Mouse (Mus musculus): ENCODE measurements around the gene Psmb11.
"Not testable (repeated sequence)": the region's sequence is repeated elsewhere in the genome, so short reads cannot be mapped to it uniquely, and the experiment has no call there.

Gene Psmb11

GRCm38 (mm10) chr14:54603686-54604085 is 17.5 kb upstream of the Psmb11 start:
- DNase-seq = no peak

DNA sequence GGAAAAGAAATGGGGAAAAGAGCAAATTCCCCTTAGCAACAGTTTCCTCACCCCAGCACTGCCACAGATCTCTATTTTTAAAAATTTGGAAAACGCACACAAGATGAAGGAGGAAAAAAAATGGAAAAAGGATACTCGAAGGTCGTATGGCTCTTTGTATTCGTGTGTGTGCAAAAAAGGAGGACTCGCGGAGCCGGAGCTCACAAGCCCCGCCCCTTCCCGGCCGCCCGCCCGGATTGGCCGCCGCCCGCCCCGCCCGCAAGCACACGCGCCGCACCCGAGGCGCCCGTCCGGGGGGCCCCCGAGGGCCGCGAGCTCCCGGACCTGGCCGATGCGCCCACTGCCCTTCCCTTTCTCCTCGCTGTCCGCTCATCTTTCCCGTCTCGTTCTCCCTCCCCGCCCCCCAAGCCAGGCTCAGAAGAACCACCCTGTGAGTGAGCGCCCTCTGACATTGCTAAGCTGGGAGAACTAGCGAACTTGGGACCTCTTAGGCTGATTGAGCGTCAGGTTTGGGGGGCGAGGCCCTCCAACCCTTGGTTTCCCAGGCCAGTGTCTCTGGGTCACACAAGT is 15.4 kb upstream of the Psmb11 start, which contains the start of gene 4931414P19Rik:
Gene 4931414P19Rik (minus strand): TSS at position 242 of the 570 bp plus-strand sequence.
- peak; percentile 95 for DNase-seq

GRCm38 (mm10) chr14:54607226-54607625 is 14.0 kb upstream of the Psmb11 start:
- DNase-seq = no peak

- no peak for DNase-seq
These were observed 12.0 kb upstream of the Psmb11 start for GRCm38 (mm10) chr14:54609245-54609644.

DNA sequence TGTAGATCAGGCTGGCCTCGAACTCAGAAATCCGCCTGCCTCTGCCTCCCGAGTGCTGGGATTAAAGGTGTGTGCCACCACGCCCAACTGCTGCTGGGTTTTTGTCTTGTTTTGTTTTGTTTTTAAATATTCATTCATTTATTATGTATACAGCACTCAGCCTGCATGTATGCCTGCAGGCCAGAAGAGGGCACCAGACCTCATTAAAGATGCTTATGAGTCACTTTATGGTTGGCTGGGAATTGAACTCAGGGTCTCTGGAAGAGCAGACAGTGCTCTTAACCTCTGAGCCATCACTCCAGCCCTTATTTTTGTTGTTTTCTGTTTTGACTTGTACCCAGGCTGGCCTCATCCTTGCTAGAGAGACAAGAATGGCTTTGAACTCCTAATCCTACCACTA is 11.3 kb upstream of the Psmb11 start:
- peak; percentile 71 for DNase-seq

DNA sequence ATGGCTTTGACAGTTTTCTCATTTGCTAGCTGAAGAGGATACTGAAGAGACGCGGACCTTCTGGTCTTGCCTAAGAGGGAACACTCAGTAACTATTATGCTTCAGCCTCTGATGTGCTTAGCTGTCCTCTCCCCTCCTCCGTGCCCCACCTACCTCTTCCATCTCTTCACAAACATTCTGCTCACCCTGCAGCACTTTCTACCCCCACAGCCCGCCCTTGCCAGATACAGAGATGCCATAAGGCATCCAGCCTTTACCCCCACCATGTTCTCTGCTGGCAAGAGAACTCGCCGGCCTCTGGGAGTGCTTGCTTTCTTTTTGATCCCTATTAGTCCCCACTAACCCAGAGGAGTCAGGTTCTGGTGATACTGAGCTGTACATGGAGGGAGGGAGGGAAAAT is 10.6 kb upstream of the Psmb11 start:
- DNase-seq = no peak

DNA sequence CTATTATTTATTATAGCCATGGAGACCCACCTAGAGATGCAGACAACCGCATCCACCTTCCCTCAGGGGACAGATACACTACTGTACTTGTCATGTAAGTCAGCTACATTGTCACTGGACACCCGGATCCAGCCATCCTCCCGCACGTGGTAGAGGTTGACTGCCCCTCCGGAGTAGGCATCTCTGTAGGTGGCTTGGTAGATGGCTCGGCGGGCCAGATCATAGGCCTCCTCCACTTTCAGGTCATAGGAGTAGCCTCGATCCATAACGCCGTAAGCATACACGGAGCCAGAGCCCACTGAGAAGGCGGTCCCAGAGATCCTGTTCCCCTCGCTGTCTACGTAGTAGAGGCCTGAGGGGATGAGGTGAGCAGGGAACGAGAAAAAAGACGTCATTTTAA is 7.1 kb upstream of the Psmb11 start:
- not testable (repeated sequence) for DNase-seq

GRCm38 (mm10) chr14:54616226-54616825 is 4.9 kb upstream of the Psmb11 start:
- DNase-seq = no peak

GRCm38 (mm10) chr14:54617152-54617896 is 3.9 kb upstream of the Psmb11 start:
- DNase-seq = peak; percentile 64

- DNase-seq = peak; percentile 91
These were observed 3.3 kb upstream of the Psmb11 start, which contains the start of gene Psmb5 for GRCm38 (mm10) chr14:54617897-54618365. Psmb5 (minus strand) TSS chr14:54618022.

- no peak for DNase-seq
These were observed 2.1 kb downstream of the Psmb11 start for GRCm38 (mm10) chr14:54623334-54623733.

DNA sequence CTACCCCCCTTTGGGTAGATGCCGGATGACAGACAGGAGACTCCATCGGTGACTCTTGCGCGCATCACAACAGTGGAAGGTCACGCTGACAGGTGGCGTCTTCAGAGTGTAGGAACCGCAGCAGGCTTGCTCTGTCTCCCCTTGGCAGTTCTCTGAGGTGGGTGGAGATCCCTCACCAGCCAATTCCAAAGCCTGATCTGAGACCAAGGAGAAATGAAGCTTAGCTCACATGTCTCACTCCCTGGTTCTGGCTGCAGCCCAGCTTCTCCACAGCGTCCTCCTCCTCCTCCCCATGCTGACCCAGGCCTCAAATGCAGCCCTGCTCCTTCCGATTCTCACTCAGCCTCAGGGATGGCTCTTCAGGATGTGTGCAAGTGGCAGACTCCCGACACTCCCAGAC is 3.7 kb downstream of the Psmb11 start:
- DNase-seq = no peak

GRCm38 (mm10) chr14:54628103-54628502 is 6.9 kb downstream of the Psmb11 start:
- DNase-seq = no peak

DNA sequence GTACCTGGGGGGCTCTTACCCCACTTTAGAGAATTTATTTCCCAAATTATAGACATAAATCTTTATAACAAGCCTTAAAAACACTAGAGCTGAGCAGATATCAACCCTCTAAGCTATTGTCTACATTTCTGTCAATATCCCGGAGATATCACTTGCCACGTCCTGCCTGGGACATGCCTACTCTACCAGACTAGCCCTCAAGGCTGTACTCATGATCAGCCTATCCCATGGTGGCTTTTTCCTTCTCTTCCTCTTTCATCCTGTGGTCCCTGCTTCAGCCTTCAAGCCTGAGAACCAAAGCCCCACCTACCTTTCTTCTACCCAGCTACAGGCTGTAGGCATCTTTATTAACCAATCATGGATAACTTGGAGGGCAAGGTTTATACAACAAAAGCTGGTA is 8.6 kb downstream of the Psmb11 start:
- no peak for DNase-seq

- DNase-seq = no peak
These were observed 9.5 kb downstream of the Psmb11 start for GRCm38 (mm10) chr14:54630583-54631239.

DNA sequence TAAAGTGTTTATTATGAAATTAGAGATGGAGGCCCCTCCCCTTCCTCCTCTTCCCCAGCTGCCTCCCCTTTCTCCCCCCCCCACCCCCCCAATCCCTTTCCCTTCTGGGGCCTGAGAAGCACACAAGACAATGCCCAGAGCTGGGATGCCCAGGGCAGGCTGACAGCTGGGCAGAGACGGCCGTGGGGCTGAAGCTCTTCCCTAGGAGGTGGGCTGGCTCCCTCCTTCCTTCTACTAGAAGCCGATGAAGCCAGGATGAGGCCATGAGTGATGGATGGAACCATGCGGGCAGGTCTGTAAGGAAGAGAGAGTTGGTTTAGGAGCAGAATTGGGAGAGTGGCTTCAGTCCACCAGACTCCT is 10.0 kb downstream of the Psmb11 start:
- no peak for DNase-seq

DNA sequence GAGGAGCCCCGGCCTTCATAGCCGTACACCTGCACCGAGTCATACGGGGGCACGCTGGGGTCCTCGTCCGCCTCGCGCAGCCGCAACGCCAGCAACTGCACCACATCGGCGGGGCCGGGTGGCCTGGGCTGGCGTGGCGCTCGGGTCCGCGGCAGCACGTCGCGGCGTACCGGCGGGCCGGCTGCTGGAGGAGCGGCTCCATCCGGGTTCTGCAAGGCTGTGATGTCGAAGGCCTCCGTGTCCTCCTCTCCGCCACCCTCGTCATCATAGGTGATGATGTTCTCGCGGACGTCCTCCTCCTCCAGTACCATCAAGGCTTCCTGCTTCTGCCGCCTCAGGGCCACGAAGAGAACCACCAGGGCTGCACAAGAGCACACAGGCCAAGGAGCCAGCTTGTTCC is 11.0 kb downstream of the Psmb11 start:
- DNase-seq = no peak

- peak; percentile 49 for DNase-seq
These were observed 12.9 kb downstream of the Psmb11 start for GRCm38 (mm10) chr14:54634182-54634581.

GRCm38 (mm10) chr14:54636954-54637353 is 15.7 kb downstream of the Psmb11 start:
- DNase-seq = peak; percentile 83

GRCm38 (mm10) chr14:54638210-54638609 is 17.0 kb downstream of the Psmb11 start:
- peak; percentile 51 for DNase-seq

DNA sequence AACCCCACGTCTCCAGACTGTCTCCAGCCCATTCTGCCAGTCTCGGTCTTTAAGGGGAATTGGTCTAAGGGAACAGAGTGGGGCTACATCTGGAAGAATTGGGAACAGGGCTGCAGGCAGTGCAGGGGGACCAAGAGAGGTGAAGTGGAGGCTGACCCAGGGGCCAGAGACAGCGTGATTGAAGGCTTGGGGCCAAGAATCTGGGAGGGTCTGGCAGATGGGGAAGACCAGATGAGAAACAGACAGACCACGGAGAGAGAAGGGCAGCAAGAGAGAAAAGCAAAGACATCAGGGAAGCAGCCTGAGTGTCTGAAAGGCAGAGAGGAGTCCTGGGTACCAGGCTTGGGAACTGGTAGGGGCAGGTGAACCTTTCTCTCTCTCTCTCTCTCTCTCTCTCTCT is 18.9 kb downstream of the Psmb11 start:
- DNase-seq = no peak

- DNase-seq = no peak
These were observed 19.7 kb downstream of the Psmb11 start, which contains the start of gene Gm17606 for GRCm38 (mm10) chr14:54640946-54641304. Gm17606 (plus strand) TSS chr14:54640952.

DNA sequence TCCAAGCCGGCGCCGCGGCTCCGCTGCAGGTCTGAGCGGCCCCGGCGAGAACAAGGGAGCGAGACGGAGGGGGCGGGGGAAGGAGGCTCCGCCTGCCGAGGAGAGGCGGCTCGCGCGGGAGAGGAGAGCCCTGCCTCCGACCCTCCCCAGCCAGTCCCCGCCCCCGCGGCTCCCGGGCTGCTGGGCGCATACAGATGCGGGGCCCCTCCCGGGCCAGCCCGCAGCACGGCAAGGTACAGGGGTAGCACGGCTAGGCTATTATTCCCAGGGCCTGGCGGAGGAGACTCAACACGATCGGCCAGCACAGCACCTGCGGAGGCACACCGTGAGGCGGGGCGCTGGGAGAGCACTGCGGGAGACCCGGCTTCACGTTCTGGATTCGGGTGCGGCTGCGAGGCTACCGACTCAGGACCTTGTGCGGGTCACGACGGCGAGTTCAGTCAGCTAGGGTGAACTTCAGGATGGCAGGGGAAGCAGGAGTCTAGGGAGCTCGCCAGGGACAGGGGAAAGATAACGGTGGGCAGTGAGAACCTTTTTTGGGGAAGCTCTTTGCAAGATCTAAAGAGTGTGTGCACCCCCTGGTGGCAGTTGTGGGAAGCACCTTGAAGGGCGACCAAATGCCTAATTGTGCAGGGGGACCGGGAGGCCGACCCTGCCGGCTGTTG is 20.2 kb downstream of the Psmb11 start, which contains the start of gene Cdh24:
Gene Cdh24 (minus strand): TSS at position 60 of the 665 bp plus-strand sequence.
- peak; percentile 96 for DNase-seq
